Mouse (Mus musculus): ENCODE measurements around the gene Xpa. TPM values are rescaled to one million over a fixed set of nuclear protein-coding genes. Genes with fewer than 3 reads are reported as not detected.
A peak's percentile ranks its signal among the peaks of the same experiment; 100 is the strongest.

The Xpa gene
- total and polyA plus RNA-seq, 2 experiments from 2014 or later: 13.2 to 35.5 TPM

DNA sequence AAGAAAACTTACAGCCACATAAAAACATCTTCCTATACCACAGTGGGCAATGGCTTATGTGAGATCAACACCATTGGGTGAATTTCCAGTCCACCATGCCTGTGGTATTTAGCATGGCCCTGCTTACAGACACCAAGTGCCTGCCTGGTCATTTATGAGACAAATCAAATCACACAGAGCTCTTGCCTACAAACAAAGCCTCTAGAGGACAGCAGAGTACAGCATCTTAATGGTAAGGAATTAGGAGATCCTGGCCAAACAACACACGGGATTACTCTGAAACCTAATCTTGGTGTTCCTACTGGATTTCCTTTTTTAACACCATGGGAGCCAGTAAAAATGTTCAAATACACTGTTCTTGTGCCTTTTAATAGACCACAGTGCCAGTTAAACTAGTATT, 80.8 kb downstream of the Xpa start:
- no peaks in the 10 kb centered on the region for H3K27me3 ChIP-seq (ENCODE audit: insufficient read depth, low read length)
- no peak overlapping the region for H3K4me3 ChIP-seq (ENCODE audit: low read depth, low read length)
- 83% methylated on average over 1 of the region's 1 CpGs for WGBS
- no peak for ATAC-seq (ENCODE audit: low FRiP score)
- no peak overlapping the region for H3K9ac ChIP-seq (replicated peaks; ENCODE audit: low read length, poor library complexity, severe bottlenecking)
- no peak for TF ChIP-seq CTCF (IDR thresholded peaks at IDR 0.05)
- DNase-seq (ENCODE audit: low spot score): no peak
- H3K27ac ChIP-seq (ENCODE audit: low read depth, low read length): no peak overlapping the region
- H3K9me3 ChIP-seq (ENCODE audit: low read length): no peaks in the 10 kb centered on the region
- H3K4me1 ChIP-seq (ENCODE audit: insufficient read depth, low read length): no peaks in the 10 kb centered on the region
- peaks cover 62% of the 10 kb centered on the region for H3K36me3 ChIP-seq (ENCODE audit: insufficient read depth, low read length)
- H3K4me2 ChIP-seq (ENCODE audit: low read depth, low read length, poor library complexity, severe bottlenecking): no peak overlapping the region

- TF ChIP-seq CTCF (IDR thresholded peaks at IDR 0.05): no peak
- no peak overlapping the region for H3K27ac ChIP-seq (ENCODE audit: low read depth, low read length)
- no peaks in the 10 kb centered on the region for H3K4me1 ChIP-seq (ENCODE audit: insufficient read depth, low read length)
- H3K9ac ChIP-seq (replicated peaks; ENCODE audit: low read length, poor library complexity, severe bottlenecking): no peak overlapping the region
- H3K4me2 ChIP-seq (ENCODE audit: low read depth, low read length, poor library complexity, severe bottlenecking): no peak overlapping the region
- no peaks in the 10 kb centered on the region for H3K9me3 ChIP-seq (ENCODE audit: low read length)
- H3K36me3 ChIP-seq (ENCODE audit: insufficient read depth, low read length): peaks cover 28% of the 10 kb centered on the region
- H3K4me3 ChIP-seq (ENCODE audit: low read depth, low read length): no peak overlapping the region
- ATAC-seq (ENCODE audit: low FRiP score) (no peak), DNase-seq (ENCODE audit: low spot score) (peak; percentile 32)
- no peaks in the 10 kb centered on the region for H3K27me3 ChIP-seq (ENCODE audit: insufficient read depth, low read length)
- WGBS: 77% methylated on average over 3 of the region's 3 CpGs
Observed at GRCm38 (mm10) chr4:46111361-46111760, 84.8 kb downstream of the Xpa start.

- H3K36me3 ChIP-seq (ENCODE audit: insufficient read depth, low read length): peaks cover 16% of the 10 kb centered on the region
- no peak for ATAC-seq (ENCODE audit: low FRiP score)
- H3K27ac ChIP-seq (ENCODE audit: low read depth, low read length): no peak overlapping the region
- H3K4me1 ChIP-seq (ENCODE audit: insufficient read depth, low read length): no peaks in the 10 kb centered on the region
- H3K27me3 ChIP-seq (ENCODE audit: insufficient read depth, low read length): no peaks in the 10 kb centered on the region
- H3K9me3 ChIP-seq (ENCODE audit: low read length): no peaks in the 10 kb centered on the region
- TF ChIP-seq CTCF (IDR thresholded peaks at IDR 0.05): no peak
- no peak overlapping the region for H3K4me2 ChIP-seq (ENCODE audit: low read depth, low read length, poor library complexity, severe bottlenecking)
- no peak for DNase-seq (ENCODE audit: low spot score)
- H3K4me3 ChIP-seq (ENCODE audit: low read depth, low read length): no peak overlapping the region
- 92% methylated on average over 8 of the region's 8 CpGs for WGBS
- no peak overlapping the region for H3K9ac ChIP-seq (replicated peaks; ENCODE audit: low read length, poor library complexity, severe bottlenecking)
Observed at GRCm38 (mm10) chr4:46110084-46110483, 86.0 kb downstream of the Xpa start.

Other genes with a start within 250 kb of the Xpa start
- gene Tdrd7, start 231.0 kb downstream of the Xpa start, total RNA-seq (2014; rRNA removed): 28.0 and 35.3 TPM in 2 replicates
- gene Tdrd7, start 231.0 kb downstream of the Xpa start, polyA plus RNA-seq (2015; fragmentation: Nextera tagmentation; extraction: Ambion mirVana): 21.4 and 24.1 TPM in 2 replicates
- gene Tmod1, start 157.4 kb downstream of the Xpa start, total RNA-seq (2014; rRNA removed): 0.42 and 0.55 TPM in 2 replicates
- gene Tmod1, start 157.4 kb downstream of the Xpa start, polyA plus RNA-seq (2015; fragmentation: Nextera tagmentation; extraction: Ambion mirVana): 0.75 and 1.0 TPM in 2 replicates
- gene Ncbp1, start 57.7 kb downstream of the Xpa start, total RNA-seq (2014; rRNA removed): 33.4 and 41.8 TPM in 2 replicates
- gene Ncbp1, start 57.7 kb downstream of the Xpa start, polyA plus RNA-seq (2015; fragmentation: Nextera tagmentation; extraction: Ambion mirVana): 45.1 and 45.9 TPM in 2 replicates
- 25.1 and 27.6 TPM in 2 replicates for gene Tstd2, start 57.6 kb downstream of the Xpa start, total RNA-seq (2014; rRNA removed)
- 16.3 and 18.9 TPM in 2 replicates for gene Tstd2, start 57.6 kb downstream of the Xpa start, polyA plus RNA-seq (2015; fragmentation: Nextera tagmentation; extraction: Ambion mirVana)
- gene Foxe1, start 147.3 kb upstream of the Xpa start, total RNA-seq (2014; rRNA removed): not detected in 2 replicates
- not detected in 2 replicates for gene Foxe1, start 147.3 kb upstream of the Xpa start, polyA plus RNA-seq (2015; fragmentation: Nextera tagmentation; extraction: Ambion mirVana)
- gene Trmo, start 193.1 kb upstream of the Xpa start, total RNA-seq (2014; rRNA removed): 7.8 and 8.8 TPM in 2 replicates
- gene Trmo, start 193.1 kb upstream of the Xpa start, polyA plus RNA-seq (2015; fragmentation: Nextera tagmentation; extraction: Ambion mirVana): 4.4 and 5.3 TPM in 2 replicates
- gene Hemgn, start 217.2 kb upstream of the Xpa start, total RNA-seq (2014; rRNA removed): not detected in 2 replicates
- gene Hemgn, start 217.2 kb upstream of the Xpa start, polyA plus RNA-seq (2015; fragmentation: Nextera tagmentation; extraction: Ambion mirVana): not detected in 2 replicates